Mouse (Mus musculus): ENCODE measurements around the gene Rxfp1. TPM values are rescaled to one million over a fixed set of nuclear protein-coding genes. Genes with fewer than 3 reads are reported as not detected.

The Rxfp1 gene
- polyA plus RNA-seq (2015; fragmentation: Nextera tagmentation; extraction: Ambion mirVana): not detected in 2 replicates

GRCm38 (mm10) chr3:79737780-79738179 is at the start of gene Rxfp1:
Rxfp1 (minus strand) TSS chr3:79737880.
- 56% methylated on average over 4 of the region's 4 CpGs for WGBS

GRCm38 (mm10) chr3:79784362-79784736 is 46.7 kb upstream of the Rxfp1 start:
- Histone ChIP-seq H3K36me3 (ENCODE audit: control insufficient read depth, insufficient read depth, low read length) (no peaks in the 10 kb centered on the region), H3K4me3 (replicated peaks; ENCODE audit: low read length) (peak overlapping the region; percentile 15; the same call in 1 of the 2 replicates), H3K27me3 (ENCODE audit: control insufficient read depth, insufficient read depth, low read length) (no peaks in the 10 kb centered on the region), H3K9ac (ENCODE audit: low read length) (no peak overlapping the region), H3K9me3 (replicated peaks; ENCODE audit: control insufficient read depth, low read length) (peaks cover 3% of the 10 kb centered on the region; the same call in 1 of the 2 replicates), H3K27ac (ENCODE audit: low read length) (no peak overlapping the region), H3K4me1 (ENCODE audit: control insufficient read depth, insufficient read depth, low read length) (peaks cover 7% of the 10 kb centered on the region; the same call in 1 of the 2 replicates), H3K4me2 (ENCODE audit: low read depth, low read length) (peak overlapping the region; percentile 39)
- ATAC-seq (ENCODE audit: insufficient read depth, low FRiP score): no peak
- WGBS: 11% methylated on average over 11 of the region's 11 CpGs

More at GRCm38 (mm10) chr3:79737780-79738179, at the start of gene Rxfp1:
- Histone ChIP-seq H3K9ac (ENCODE audit: low read length) (no peak within 1 kb of the TSS), H3K4me3 (replicated peaks; ENCODE audit: low read length) (no peak within 1 kb of the TSS), H3K27me3 (ENCODE audit: control insufficient read depth, insufficient read depth, low read length) (no peaks in the 10 kb centered on the region), H3K36me3 (ENCODE audit: control insufficient read depth, insufficient read depth, low read length) (no peaks in the 10 kb centered on the region), H3K4me1 (ENCODE audit: control insufficient read depth, insufficient read depth, low read length) (no peaks in the 10 kb centered on the region), H3K27ac (ENCODE audit: low read length) (no peak within 1 kb of the TSS), H3K9me3 (replicated peaks; ENCODE audit: control insufficient read depth, low read length) (no peaks in the 10 kb centered on the region), H3K4me2 (ENCODE audit: low read depth, low read length) (no peak within 1 kb of the TSS)
- ATAC-seq (ENCODE audit: insufficient read depth, low FRiP score): no peak

- Histone ChIP-seq H3K4me1 (ENCODE audit: control insufficient read depth, insufficient read depth, low read length) (peaks cover 7% of the 10 kb centered on the region; the same call in 1 of the 2 replicates), H3K9ac (ENCODE audit: low read length) (no peak overlapping the region), H3K4me3 (replicated peaks; ENCODE audit: low read length) (peak overlapping the region; percentile 15; the same call in 1 of the 2 replicates), H3K36me3 (ENCODE audit: control insufficient read depth, insufficient read depth, low read length) (no peaks in the 10 kb centered on the region), H3K27me3 (ENCODE audit: control insufficient read depth, insufficient read depth, low read length) (no peaks in the 10 kb centered on the region), H3K9me3 (replicated peaks; ENCODE audit: control insufficient read depth, low read length) (peaks cover 3% of the 10 kb centered on the region; the same call in 1 of the 2 replicates), H3K27ac (ENCODE audit: low read length) (no peak overlapping the region), H3K4me2 (ENCODE audit: low read depth, low read length) (peak overlapping the region; percentile 39)
- WGBS: 24% methylated on average over 10 of the region's 10 CpGs
- no peak for ATAC-seq (ENCODE audit: insufficient read depth, low FRiP score)
Observed at GRCm38 (mm10) chr3:79783630-79784361, 46.1 kb upstream of the Rxfp1 start.

GRCm38 (mm10) chr3:79772701-79773100 is 35.0 kb upstream of the Rxfp1 start:
- Histone ChIP-seq H3K27ac (ENCODE audit: low read length) (no peak overlapping the region), H3K36me3 (ENCODE audit: control insufficient read depth, insufficient read depth, low read length) (no peaks in the 10 kb centered on the region), H3K9ac (ENCODE audit: low read length) (no peak overlapping the region), H3K27me3 (ENCODE audit: control insufficient read depth, insufficient read depth, low read length) (no peaks in the 10 kb centered on the region), H3K9me3 (replicated peaks; ENCODE audit: control insufficient read depth, low read length) (no peaks in the 10 kb centered on the region), H3K4me1 (ENCODE audit: control insufficient read depth, insufficient read depth, low read length) (no peaks in the 10 kb centered on the region), H3K4me3 (replicated peaks; ENCODE audit: low read length) (no peak overlapping the region), H3K4me2 (ENCODE audit: low read depth, low read length) (no peak overlapping the region)
- ATAC-seq (ENCODE audit: insufficient read depth, low FRiP score): no peak
- 79% methylated on average over 2 of the region's 2 CpGs for WGBS

GRCm38 (mm10) chr3:79753736-79754135 is 16.1 kb upstream of the Rxfp1 start:
- Histone ChIP-seq H3K4me3 (replicated peaks; ENCODE audit: low read length) (no peak overlapping the region), H3K27me3 (ENCODE audit: control insufficient read depth, insufficient read depth, low read length) (no peaks in the 10 kb centered on the region), H3K4me2 (ENCODE audit: low read depth, low read length) (no peak overlapping the region), H3K9ac (ENCODE audit: low read length) (no peak overlapping the region), H3K9me3 (replicated peaks; ENCODE audit: control insufficient read depth, low read length) (no peaks in the 10 kb centered on the region), H3K36me3 (ENCODE audit: control insufficient read depth, insufficient read depth, low read length) (no peaks in the 10 kb centered on the region), H3K4me1 (ENCODE audit: control insufficient read depth, insufficient read depth, low read length) (no peaks in the 10 kb centered on the region), H3K27ac (ENCODE audit: low read length) (no peak overlapping the region)
- no peak for ATAC-seq (ENCODE audit: insufficient read depth, low FRiP score)
- WGBS: 47% methylated on average over 1 of the region's 1 CpGs

GRCm38 (mm10) chr3:79746585-79746984 is 8.9 kb upstream of the Rxfp1 start:
- no peak overlapping the region for H3K4me3 ChIP-seq (replicated peaks; ENCODE audit: low read length)
- no peaks in the 10 kb centered on the region for H3K36me3 ChIP-seq (ENCODE audit: control insufficient read depth, insufficient read depth, low read length)
- no peak overlapping the region for H3K27ac ChIP-seq (ENCODE audit: low read length)
- no peak overlapping the region for H3K4me2 ChIP-seq (ENCODE audit: low read depth, low read length)
- H3K9ac ChIP-seq (ENCODE audit: low read length): no peak overlapping the region
- H3K9me3 ChIP-seq (replicated peaks; ENCODE audit: control insufficient read depth, low read length): no peaks in the 10 kb centered on the region
- H3K4me1 ChIP-seq (ENCODE audit: control insufficient read depth, insufficient read depth, low read length): no peaks in the 10 kb centered on the region
- ATAC-seq (ENCODE audit: insufficient read depth, low FRiP score): no peak
- H3K27me3 ChIP-seq (ENCODE audit: control insufficient read depth, insufficient read depth, low read length): no peaks in the 10 kb centered on the region
- WGBS: 86% methylated on average over 6 of the region's 6 CpGs

GRCm38 (mm10) chr3:79745101-79745500 is 7.4 kb upstream of the Rxfp1 start:
- 65% methylated on average over 6 of the region's 6 CpGs for WGBS
- Histone ChIP-seq H3K27ac (ENCODE audit: low read length) (no peak overlapping the region), H3K9ac (ENCODE audit: low read length) (no peak overlapping the region), H3K27me3 (ENCODE audit: control insufficient read depth, insufficient read depth, low read length) (no peaks in the 10 kb centered on the region), H3K36me3 (ENCODE audit: control insufficient read depth, insufficient read depth, low read length) (no peaks in the 10 kb centered on the region), H3K4me2 (ENCODE audit: low read depth, low read length) (no peak overlapping the region), H3K4me1 (ENCODE audit: control insufficient read depth, insufficient read depth, low read length) (no peaks in the 10 kb centered on the region), H3K4me3 (replicated peaks; ENCODE audit: low read length) (no peak overlapping the region), H3K9me3 (replicated peaks; ENCODE audit: control insufficient read depth, low read length) (no peaks in the 10 kb centered on the region)
- ATAC-seq (ENCODE audit: insufficient read depth, low FRiP score): no peak

- H3K9me3 ChIP-seq (replicated peaks; ENCODE audit: control insufficient read depth, low read length): no peaks in the 10 kb centered on the region
- WGBS: 85% methylated on average over 2 of the region's 2 CpGs
- no peaks in the 10 kb centered on the region for H3K36me3 ChIP-seq (ENCODE audit: control insufficient read depth, insufficient read depth, low read length)
- H3K27ac ChIP-seq (ENCODE audit: low read length): no peak overlapping the region
- H3K4me3 ChIP-seq (replicated peaks; ENCODE audit: low read length): no peak overlapping the region
- no peak for ATAC-seq (ENCODE audit: insufficient read depth, low FRiP score)
- H3K4me1 ChIP-seq (ENCODE audit: control insufficient read depth, insufficient read depth, low read length): no peaks in the 10 kb centered on the region
- no peak overlapping the region for H3K4me2 ChIP-seq (ENCODE audit: low read depth, low read length)
- H3K27me3 ChIP-seq (ENCODE audit: control insufficient read depth, insufficient read depth, low read length): no peaks in the 10 kb centered on the region
- no peak overlapping the region for H3K9ac ChIP-seq (ENCODE audit: low read length)
Observed at GRCm38 (mm10) chr3:79744415-79744814, 6.7 kb upstream of the Rxfp1 start.

GRCm38 (mm10) chr3:79740351-79740750 is 2.7 kb upstream of the Rxfp1 start:
- no peaks in the 10 kb centered on the region for H3K27me3 ChIP-seq (ENCODE audit: control insufficient read depth, insufficient read depth, low read length)
- no peaks in the 10 kb centered on the region for H3K4me1 ChIP-seq (ENCODE audit: control insufficient read depth, insufficient read depth, low read length)
- no peak overlapping the region for H3K27ac ChIP-seq (ENCODE audit: low read length)
- WGBS: 85% methylated on average over 2 of the region's 2 CpGs
- no peak overlapping the region for H3K4me2 ChIP-seq (ENCODE audit: low read depth, low read length)
- ATAC-seq (ENCODE audit: insufficient read depth, low FRiP score): no peak
- no peaks in the 10 kb centered on the region for H3K9me3 ChIP-seq (replicated peaks; ENCODE audit: control insufficient read depth, low read length)
- no peak overlapping the region for H3K9ac ChIP-seq (ENCODE audit: low read length)
- H3K36me3 ChIP-seq (ENCODE audit: control insufficient read depth, insufficient read depth, low read length): no peaks in the 10 kb centered on the region
- no peak overlapping the region for H3K4me3 ChIP-seq (replicated peaks; ENCODE audit: low read length)

Data from stomach, embryonic 16.5 days (tissue).